Mouse (Mus musculus) splenic B cell, adult 2 months (primary cell): ENCODE results near the gene Cacna1g.
"Not testable (repeated sequence)": the region's sequence is repeated elsewhere in the genome, so short reads cannot be mapped to it uniquely, and the experiment has no call there.

Experiments used
- DNase-seq: peaks from one replicate; pipeline ENCODE4 v3.0.0-alpha.2; 2011; ENCODE audit warnings: low read depth, low spot score
- H3K27me3 ChIP-seq: 2 replicates; pipeline ENCODE4 v1.6.1; 2012; ENCODE audit warnings: mild to moderate bottlenecking, low read length, moderate library complexity, mixed read lengths; ENCODE audit not compliant: control insufficient read depth, poor library complexity, insufficient read depth, severe bottlenecking
- H3K36me3 ChIP-seq: 2 replicates; pipeline ENCODE4 v1.6.1; 2012; ENCODE audit warnings: mild to moderate bottlenecking, low read length, moderate library complexity, mixed read lengths; ENCODE audit not compliant: control insufficient read depth, poor library complexity, insufficient read depth, severe bottlenecking

The Cacna1g gene

DNA sequence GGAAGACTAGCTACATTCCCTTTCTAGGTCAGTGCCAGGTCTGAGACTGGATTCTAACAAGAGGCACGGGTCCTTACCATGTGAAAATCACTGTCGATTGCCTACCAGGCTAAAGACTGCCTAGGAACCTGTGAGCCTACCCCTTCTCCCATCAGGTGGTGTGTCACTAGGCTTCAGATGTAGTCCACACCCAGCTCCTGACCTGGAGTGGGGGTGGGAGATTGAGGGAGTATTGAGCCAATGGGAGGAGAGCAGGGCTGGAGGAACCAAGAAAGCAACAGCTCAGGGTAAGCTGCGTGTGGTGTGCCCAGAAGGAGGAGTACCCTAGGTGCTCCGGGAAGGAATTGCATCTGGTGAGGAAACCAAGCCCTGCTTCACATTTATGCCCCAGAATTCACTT is 60.0 kb downstream of the Cacna1g start:
- no peak for DNase-seq
- Histone ChIP-seq H3K27me3 (no peaks in the 10 kb centered on the region), H3K36me3 (no peaks in the 10 kb centered on the region)

DNA sequence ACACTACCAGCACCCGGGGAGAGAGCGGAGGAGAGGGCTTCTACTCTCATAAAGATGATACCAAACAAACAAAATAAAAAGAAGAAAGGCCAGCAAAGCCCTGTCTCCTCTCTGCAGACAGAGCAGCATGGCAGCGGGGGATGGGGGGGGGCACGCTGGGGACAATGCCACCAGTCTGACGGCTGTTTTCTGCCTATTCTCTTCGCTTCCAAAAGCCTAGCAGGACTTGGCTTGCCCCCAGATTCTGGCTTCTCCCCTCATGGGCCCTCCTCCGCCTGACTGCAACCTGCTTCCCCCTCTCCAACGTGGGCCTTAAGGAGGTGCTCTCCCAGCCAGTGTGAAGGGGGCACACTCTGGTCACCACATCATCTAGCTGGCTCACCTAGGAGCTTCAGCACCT is 60.5 kb downstream of the Cacna1g start:
- H3K36me3 ChIP-seq: no peaks in the 10 kb centered on the region
- no peaks in the 10 kb centered on the region for H3K27me3 ChIP-seq
- DNase-seq: no peak

DNA sequence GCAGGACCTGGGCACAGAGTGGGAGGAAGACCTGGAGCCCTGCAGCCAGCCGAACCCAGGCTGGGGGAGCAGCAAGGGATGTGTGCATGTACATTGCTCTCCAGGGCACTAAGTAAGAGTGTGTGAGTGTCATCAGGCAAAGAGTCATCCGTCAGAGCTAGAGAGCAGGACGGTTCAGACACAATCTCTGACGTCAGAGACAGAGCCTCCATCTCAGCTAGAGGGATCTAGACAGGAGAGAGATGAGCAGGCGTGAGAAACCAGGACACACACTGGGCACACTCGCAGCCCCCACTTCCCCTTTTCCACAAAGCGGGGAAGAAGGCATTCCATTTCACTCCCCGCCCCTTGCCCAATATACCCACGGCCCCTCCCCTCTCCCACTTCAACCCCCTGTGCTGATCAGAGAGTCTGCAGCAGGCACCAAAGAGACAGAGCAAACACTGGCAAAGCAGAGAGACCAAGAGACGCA is 61.0 kb downstream of the Cacna1g start:
- H3K36me3 ChIP-seq: no peaks in the 10 kb centered on the region
- DNase-seq: no peak
- H3K27me3 ChIP-seq: no peaks in the 10 kb centered on the region

DNA sequence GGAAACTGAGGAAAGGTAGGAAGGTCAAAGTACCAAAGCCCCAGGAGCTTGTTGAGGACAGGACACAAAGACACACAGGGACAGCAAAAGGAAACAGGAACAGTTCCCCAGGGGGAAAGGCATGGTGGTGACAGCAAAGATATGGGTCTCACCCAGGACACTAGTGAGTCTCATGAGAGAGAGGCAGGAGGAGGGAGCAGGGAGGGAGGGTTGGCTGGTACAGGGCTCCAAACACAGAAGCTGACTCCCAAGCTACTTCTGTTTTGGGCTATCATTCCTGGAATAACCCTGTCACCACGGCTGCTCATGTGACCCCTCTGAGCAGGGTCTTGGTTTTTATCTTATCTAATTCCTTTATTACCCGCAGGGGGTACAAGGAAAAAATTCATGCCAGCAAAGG is 61.4 kb downstream of the Cacna1g start:
- DNase-seq: no peak
- Histone ChIP-seq H3K27me3 (no peaks in the 10 kb centered on the region), H3K36me3 (no peaks in the 10 kb centered on the region)

DNA sequence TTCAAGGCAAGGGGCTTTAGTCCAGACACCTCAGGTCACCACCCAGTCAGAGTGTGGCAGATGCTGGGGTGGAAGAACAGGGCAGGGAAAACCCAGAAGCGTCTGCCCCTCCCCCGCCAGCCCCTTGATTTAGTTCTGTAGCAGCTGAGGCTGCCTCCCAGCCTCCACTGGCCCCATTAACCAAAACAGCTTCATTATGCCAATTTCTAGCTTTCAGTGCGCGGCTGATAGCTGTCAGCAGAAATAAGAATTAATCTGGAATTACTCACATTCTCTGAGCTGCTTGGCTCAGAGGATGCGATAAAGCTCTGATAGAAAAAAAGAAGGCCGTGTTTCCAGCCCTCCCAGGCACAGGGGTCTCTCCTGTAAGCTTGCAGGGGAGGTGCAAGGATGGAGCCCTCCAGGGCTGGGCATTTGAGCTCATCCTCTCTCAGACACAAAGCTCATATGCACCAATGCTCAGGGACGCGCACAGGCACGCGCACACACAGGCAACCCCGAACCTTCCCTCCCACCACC is 66.1 kb downstream of the Cacna1g start:
- no peak for DNase-seq
- Histone ChIP-seq H3K27me3 (no peaks in the 10 kb centered on the region), H3K36me3 (no peaks in the 10 kb centered on the region)

DNA sequence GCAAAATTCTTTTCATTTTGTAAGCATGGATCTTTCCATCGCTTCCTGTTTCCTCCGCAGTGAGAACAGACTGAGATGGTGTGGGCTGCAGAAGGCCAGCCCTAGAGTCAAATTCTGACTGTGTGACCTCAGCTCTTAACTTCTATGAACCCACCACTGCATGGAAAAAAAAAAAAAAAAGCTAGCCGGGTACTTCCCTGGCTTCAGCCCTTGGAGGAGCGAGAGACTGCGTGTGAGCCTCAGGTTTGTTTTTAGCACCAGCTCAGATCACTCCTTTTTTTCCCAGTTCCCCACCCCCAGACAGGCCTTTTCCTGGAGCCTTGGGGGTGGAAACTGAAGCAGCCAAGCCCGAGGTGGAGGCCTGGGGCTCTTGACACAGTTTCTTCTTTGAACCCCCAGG is 68.7 kb downstream of the Cacna1g start:
- DNase-seq: no peak
- H3K27me3 ChIP-seq: no peaks in the 10 kb centered on the region

DNA sequence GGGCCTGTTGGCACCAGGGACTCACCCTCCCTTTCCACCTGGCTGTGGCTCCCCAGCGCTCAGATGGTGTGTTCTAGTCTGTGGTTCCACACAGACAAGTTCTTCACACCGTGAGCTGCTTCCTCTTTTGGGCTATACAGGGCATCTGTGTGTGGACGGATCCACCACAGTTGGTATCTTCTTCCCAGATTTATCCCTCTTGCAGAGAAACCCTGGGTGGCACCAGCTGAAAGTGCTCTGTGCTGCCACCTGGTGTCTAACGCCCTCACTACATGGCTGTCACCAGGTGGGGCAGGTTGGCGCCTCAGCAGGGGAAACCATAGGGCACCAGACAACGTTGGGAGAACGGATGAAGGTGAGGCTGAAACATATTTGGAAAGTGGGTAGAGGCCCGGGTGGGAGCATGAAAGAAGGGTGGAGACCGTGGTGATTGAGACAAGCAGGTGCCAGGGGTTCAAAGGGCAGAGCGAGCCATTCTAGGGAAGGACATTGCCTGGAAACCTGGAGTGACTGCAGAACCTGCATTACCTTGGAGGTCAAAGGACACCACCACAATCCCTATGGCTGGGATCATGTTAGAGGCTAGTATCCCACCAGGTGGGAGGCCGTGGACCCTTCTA is 69.2 kb downstream of the Cacna1g start:
- no peaks in the 10 kb centered on the region for H3K27me3 ChIP-seq

More for the DNA sequence above, 68.7 kb downstream of the Cacna1g start:
- H3K36me3 ChIP-seq: no peaks in the 10 kb centered on the region

DNA sequence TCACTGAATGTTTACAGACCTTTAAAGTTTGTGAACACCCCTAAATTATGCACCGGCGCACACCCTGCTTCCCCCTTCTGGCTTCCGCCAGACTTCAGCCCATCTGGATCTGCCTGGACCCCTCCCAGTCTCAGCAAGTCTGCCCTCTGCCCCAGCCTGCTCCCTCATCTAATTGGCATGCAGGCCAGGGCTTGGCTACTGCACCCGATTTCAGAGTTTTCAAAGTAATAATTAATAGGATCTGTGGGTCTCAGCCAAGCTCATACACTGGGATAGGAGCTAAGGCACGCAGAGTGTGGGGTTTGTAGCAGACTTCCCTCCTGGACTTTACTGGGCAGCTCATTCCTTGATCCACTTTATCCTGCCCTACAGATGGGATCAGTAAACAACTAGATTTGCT is 69.8 kb downstream of the Cacna1g start:
- no peak for DNase-seq
- Histone ChIP-seq H3K36me3 (no peaks in the 10 kb centered on the region), H3K27me3 (no peaks in the 10 kb centered on the region)

More for the DNA sequence above, 69.2 kb downstream of the Cacna1g start:
- H3K36me3 ChIP-seq: no peaks in the 10 kb centered on the region
- DNase-seq: peak; percentile 81

DNA sequence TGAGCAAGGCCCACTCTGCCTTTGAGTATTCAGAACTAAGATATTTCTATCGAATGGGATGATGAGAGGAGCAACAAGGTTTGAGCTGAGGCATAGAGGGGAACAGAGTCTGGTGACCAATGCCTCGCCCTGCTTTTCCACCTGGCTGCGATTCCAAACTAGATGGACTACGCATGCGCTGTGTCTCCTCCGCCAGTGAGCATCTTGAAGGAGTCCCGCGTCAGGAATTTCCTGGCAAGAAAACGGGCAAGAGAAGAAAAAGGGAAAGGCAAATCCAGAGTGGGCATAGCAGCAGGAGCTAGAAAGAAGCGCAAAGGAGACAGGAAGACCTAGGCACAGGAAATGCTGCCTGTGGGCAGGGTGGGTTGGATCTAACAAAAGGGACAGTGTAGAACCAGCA is 70.2 kb downstream of the Cacna1g start:
- no peak for DNase-seq

DNA sequence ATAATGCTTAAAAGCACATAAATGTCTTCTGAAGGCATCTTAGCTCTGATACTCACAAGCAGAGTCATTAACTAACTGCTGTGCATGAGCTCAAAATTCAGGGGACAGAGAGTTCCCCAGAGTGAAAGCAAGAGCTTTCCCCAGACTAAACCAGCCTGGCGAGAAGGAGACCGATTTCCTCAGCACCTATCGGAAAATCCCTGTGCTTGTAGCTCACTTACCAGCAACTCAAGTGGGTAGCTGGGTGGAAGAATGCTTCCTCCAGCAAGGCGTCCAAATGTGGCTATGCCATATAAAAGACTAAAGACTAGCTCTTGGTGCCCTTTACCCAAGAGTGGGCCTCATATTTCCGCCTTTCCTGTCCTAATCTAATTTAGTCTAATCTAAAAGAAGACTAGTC is 71.3 kb downstream of the Cacna1g start:
- DNase-seq: no peak
- H3K27me3 ChIP-seq: no peaks in the 10 kb centered on the region
- H3K36me3 ChIP-seq: no peaks in the 10 kb centered on the region

More for the DNA sequence above, 70.2 kb downstream of the Cacna1g start:
- no peaks in the 10 kb centered on the region for H3K36me3 ChIP-seq
- no peaks in the 10 kb centered on the region for H3K27me3 ChIP-seq

DNA sequence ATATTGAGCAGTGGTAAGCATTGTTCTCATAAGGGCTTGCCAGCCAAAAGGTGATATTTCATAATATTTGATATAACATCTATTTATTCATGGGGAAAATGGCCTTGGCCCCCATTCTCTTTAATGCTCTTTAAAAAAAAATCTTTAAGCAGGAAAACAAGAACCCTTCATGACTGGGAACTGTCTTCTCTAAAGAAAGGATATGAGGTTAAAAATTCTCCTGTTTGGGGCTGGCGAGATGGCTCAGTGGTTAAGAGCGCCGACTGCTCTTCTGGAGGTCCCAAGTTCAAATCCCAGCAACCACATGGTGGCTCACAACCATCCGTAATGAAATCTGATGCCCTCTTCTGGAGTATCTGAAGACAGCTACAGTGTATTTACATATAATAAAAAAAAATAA is 72.0 kb downstream of the Cacna1g start:
- H3K27me3 ChIP-seq, H3K36me3 ChIP-seq, DNase-seq: not testable (repeated sequence)

DNA sequence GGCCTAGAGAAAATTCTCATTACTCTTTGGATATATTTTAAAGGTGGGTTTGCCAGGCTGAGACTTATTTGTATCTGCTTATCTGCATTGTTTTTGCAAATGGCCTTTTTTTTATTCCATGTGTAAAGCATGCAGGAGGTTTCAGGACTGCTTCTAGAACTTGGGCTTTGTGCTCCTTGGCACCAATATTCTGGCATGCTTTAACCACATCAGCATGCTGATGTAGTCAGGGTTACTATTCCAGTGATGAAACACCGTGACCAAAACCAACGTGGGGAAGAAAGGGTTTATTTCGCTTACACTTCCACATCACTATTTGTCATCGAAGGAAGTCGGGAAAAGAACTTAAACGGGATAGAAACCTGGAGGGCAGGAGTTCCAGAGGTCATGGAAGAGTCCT is 73.0 kb downstream of the Cacna1g start:
- no peak for DNase-seq
- Histone ChIP-seq H3K36me3 (no peaks in the 10 kb centered on the region), H3K27me3 (no peaks in the 10 kb centered on the region)

DNA sequence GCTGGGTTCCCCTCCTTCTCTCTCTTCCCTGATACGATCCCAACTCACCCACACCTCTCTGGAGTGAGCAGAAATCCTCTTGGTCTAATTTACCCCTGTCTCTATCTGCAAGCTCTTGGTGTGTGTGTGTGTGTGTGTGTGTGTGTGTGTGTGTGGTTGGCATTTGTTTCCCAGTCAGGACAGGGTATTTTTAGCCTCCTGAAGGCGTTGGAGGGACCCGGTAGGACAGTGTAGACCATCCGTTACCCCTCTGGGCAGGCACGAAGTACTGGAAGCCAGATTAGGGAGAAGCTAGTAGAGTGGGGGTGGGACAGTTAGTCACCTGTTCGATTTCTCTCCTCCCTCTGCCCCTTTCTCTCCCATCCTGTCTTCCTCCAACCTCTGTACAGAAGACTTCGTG is 79.9 kb downstream of the Cacna1g start:
- no peaks in the 10 kb centered on the region for H3K36me3 ChIP-seq
- H3K27me3 ChIP-seq: no peaks in the 10 kb centered on the region
- no peak for DNase-seq

DNA sequence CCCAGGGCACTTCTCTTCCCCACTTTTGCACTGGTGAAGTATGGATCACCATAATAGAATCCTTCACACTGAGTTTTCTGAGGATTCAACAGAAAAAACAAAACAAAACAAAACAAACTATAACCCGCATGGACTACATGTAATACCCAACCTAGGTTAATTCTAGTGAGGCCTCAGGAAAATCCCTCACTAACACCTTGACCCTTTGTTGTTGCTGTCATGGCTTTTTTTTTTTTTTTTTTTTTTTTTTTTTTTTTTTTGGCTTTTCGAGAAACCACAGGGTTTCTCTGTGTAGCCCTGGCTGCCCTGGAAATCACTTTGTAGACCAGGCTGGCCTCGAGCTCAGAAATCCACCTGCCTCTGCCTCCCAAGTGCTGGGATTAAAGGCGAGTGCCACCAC is 80.5 kb downstream of the Cacna1g start:
- not testable (repeated sequence) for H3K27me3 ChIP-seq, DNase-seq, H3K36me3 ChIP-seq

DNA sequence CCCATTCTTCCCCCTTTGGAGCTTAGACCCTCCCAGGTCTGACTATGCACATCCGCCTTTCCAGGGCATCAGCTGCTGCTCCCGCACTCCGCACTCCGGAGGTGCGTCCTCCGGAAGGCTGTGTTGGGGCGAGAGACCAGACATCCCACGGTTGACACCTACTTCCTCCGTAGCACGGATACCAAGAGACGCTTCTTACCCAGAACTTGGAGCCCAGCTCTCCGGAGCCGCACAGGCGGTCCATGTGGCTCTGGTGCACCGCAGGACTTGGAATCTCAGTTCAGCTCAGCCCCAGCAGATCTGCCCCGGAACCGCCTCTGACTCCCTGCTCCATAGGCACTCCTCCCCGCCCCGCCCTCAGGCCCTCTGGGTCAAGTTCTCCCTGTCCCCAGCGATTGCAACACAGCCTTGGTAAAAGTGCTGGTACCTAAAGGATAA is 81.3 kb downstream of the Cacna1g start, which contains the start of gene Abcc3:
Abcc3 (minus strand) TSS at position 326 of the 438 bp plus-strand sequence.
- H3K27me3 ChIP-seq: no peaks in the 10 kb centered on the region
- peak; percentile 10 for DNase-seq

DNA sequence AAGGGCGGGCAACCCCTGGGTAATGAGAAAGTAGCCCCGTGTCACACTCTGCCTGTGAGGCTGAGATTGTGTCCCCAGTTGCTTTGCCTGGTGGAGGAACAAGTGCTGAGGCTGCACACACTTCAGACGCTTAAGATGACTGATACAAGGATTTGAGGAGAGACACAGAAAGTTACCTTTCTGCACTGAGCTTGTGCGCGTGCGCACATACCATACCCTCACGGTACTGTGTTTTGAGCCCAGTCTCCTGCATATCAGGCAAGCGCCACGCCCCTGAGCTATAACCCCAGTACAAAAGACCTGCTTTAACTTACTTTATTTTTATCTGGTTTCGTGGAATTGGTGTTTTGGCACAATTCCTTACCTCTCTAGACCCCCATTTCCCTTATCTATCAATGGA is 82.3 kb downstream of the Cacna1g start:
- H3K36me3 ChIP-seq: no peaks in the 10 kb centered on the region
- no peaks in the 10 kb centered on the region for H3K27me3 ChIP-seq
- DNase-seq: no peak

More for the DNA sequence above, 81.3 kb downstream of the Cacna1g start, which contains the start of gene Abcc3:
- H3K36me3 ChIP-seq: no peaks in the 10 kb centered on the region
